Mouse (Mus musculus) left cerebral cortex, adult 9 months (tissue): ENCODE data around the gene Slc35e2.
"Not testable (repeated sequence)": the region's sequence is repeated elsewhere in the genome, so short reads cannot be mapped to it uniquely, and the experiment has no call there.

Experiments used
- DNase-seq, 2 experiments: peaks; one replicate each; pipeline ENCODE4 v3.0.0; 2022; ENCODE audit warnings: low spot score in 2 of 2

Slc35e2 gene

DNA sequence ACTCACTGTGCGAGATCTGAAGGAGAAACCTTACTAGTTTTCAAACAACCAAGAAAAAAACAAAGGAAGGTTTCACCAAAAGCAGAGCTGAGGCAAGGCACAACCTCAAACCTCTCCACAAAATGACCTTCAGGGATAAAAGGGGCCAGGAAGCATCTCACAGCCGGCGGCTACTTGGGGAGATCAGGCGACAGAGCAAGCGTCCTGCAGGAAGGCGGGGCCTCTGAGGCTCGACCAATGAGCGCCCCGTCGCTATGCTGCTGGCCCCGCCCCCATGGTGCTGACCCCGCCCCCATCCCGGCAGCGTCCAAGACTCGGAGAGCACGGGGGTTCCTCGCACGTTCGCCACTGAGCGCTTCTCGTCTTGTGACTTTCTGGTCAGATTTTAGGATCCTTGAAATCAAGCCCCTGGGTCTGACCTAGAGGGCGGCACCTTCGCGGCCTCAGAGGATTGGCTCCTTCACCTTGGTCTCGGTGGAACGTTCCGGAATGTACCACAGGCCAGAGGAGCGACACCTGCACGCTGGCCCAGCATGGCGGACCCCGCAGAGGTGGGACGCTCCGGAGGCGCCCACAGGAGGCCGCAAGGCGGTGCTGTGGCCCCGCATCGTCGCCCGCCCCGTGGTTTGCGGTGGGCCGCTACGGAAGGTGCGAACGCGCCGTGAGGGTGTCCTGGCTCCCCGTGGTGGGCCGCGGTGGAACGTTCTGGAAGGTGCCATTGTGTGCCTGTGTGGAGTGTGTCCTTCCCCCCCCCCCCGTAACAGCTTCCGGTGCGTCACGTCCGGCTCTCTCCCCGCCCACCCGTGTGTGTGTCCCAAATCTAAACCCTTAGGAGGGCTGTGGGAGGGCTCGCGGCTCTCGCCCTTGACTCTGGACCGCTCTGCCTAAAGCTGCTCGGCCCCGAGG is at the start of gene Slc35e2:
Slc35e2 (plus strand) TSS at position 326 of the 906 bp plus-strand sequence.
- peak; percentile 89 to 94 for DNase-seq

DNA sequence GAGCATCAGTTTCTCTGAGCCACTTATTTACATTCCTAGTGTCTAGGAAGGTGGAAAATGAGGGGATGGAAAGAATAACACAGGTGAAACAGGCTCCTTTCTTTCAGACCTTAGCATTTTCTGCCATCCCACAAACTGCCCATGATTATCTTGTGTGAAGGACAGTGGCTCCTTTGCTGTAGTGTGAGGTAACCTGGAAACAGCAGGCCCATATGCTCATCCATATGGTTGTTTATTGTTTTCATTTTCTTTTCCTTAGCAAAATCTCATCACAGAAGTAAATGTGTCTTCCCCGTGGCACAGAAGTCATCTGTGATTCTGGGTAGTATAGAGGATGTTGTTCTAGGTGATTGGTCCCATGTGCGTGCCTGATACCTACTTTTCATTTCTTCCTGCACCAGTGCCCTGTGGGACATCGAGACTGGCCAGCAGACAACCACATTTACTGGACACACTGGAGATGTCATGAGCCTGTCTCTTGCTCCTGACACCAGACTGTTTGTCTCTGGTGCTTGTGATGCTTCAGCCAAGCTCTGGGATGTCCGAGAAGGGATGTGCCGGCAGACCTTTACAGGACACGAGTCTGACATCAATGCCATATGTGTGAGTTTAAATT is 48.2 kb upstream of the Slc35e2 start:
- DNase-seq = no peak

DNA sequence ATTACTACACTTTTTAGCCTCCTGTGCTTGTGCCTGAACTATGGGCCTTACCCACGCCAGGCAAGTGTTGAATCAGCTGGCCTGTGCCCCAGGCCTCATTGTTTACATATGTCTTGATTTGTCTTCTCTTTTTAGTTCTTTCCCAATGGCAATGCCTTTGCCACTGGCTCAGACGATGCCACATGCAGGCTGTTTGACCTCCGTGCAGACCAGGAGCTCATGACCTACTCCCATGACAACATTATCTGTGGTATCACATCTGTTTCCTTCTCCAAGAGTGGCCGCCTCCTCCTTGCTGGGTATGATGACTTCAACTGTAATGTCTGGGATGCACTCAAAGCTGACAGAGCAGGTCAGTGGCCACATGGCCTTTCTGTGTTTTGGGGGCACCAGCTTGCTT is 46.3 kb upstream of the Slc35e2 start:
- no peak for DNase-seq

DNA sequence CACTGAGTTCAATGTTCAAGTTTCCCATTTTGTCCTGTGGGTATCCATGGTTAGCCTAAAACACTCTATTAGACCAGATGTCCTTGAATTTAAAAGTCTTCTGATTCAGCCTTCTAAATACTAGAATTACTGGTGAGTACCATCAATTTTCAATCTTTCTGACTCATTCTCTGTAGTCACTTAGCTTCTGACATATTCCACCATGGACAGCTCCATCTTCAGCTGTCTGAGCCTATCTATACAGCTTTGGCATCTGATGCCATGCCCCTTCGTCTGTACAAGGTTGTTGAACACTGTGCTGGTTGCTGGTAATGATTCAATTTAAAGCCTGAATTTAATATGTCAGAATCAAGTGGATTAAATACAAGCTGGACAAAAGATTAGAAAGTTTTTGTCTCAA is 45.8 kb upstream of the Slc35e2 start:
- DNase-seq = no peak

DNA sequence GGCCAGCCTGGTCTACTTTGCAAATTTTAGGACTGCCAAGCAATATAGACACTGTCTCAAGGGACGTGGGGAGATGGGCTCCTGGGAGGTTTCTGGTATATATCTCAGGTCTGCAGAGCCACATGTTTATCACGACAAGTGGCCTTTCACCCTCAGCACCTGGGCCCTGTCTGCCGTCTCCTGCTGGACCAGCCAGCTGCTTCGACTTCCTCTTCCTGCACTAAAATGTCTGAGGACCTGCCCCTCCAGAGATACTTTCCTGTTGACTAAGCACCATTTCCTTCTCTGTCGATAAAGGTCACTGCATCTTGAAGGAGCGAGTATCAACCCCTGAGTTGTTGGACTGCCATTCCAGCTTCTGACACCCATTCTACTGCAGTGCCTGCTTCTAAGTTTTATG is 41.8 kb upstream of the Slc35e2 start:
- no peak for DNase-seq

DNA sequence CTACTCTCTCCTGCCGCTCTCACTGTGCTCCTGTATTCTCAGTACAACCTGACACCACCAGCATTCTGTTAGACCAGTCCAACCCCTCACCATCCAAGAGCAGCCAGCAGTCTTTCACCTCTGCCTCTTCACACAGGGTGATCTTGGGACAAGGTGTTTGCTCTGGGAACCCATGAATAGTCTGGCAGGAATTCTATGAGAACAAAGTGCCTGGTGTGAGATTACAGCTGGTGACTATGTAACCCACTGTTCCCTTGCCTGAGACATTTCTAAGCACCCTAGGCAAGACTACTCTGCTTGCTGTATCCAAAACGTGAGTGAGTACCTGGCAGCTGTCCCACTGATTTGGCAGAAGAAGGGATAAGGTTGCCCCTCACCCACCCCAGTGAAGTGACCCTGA is 40.3 kb upstream of the Slc35e2 start:
- DNase-seq = no peak

DNA sequence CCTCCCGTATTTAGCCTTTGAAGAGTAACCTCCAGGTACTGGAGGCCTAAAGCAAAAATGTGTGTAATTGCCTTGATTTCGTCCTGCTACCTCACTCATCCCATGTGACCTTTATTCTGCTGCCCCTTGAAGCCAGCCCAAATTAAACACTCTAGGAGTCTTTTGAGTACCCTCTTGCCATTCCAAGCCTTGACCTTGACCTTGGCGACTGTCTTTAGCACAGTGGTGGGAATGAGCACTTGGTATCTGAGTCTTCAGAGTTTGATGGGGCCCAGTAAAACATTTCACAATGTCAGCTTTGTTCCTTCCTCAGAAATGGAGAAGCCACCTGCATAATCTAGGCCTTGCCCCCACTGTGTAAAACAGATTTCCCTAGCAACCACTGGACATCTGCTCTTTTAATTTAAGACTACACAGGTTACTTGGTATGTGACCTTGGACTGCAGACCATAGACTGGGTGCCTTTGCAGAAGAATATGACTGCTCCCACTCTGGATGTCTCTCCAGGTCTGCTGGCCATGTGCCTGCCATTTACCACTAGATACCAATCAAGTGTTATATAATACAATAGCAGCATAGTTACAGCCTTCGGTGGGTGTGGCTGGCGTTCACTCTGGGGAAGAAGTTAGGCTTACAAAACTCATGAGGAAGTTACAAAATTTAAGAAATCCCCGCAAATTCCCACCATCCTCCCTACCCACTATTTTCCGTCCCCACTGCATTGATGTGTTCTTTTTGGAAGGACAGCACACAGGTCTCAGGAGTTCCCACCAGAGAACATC is 39.4 kb upstream of the Slc35e2 start, which contains the start of gene Nadk:
Nadk (plus strand) TSS at position 718 of the 782 bp plus-strand sequence.
- no peak for DNase-seq

DNA sequence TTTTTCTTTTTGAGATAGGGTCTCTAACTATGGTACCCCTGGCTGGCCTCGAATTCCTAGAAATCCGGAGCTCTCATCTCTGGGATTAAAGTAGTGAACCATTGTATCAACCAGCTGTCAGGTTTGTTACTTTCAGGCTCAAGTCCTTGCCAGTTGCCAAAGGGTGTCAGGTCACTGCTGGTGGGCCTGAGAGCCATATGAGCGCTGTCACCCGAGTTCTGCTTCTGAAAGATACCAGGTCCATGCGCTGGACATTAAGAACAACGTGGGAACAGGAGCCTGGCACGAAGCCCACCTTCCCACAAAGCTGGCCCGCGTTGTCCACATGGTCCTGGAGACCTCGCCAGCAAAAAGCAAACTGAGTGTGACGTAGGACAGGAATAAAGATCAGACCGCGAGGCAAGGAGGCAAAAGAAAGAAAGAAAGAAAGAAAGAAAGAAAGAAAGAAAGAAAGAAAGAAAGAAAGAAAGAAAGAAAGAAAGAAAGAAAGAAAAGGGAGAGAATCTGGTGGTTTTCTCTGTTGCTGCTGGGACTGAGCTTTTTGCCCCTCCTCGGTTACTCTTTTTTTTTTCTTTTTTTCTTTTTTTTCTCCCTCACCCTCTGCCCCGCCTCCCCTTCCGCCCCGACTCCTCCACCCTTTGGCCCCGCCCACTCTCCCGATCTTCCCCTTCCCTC is 38.4 kb upstream of the Slc35e2 start:
- peak; percentile 42 to 47 for DNase-seq

DNA sequence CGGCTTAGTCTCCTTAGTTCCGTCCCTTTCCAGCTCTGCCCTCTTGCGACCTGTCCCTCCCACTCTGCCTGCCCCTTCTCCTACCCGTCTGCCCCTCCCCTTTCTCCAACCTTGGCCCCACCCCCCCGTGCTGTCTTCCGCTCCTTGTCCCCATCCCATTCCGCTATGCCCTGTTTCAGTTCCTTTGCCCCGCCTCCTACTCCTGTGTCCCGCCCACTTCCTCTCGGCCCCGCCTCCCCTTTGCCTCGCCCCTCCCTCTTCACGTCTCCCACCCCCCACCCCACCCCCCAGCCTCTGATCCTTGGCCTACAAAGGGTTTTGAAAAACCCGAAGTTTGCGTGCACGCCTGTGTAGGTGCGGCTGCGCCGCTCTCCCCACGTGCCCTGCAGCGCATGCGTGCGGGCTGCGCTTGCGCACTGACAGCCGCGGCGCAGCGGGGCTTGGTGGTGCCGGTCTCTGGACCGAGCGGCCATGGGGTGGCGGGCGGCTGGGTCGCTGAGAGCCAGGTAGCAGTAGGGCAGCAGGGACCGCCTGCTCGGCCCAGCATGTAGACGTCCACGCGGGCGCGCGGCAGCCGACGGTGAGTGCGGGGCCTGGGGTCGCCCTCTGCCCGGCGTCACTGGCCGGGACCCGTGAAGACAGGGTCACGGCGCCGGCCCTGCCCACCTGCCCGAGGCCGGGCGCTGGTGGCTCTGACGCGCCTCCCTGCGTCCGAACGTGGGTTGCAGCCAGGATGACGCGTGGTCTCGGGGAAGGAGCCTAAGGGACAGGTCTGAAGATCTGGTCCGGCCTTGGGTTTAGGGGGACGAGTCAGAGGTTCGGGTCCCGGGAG is 37.6 kb upstream of the Slc35e2 start:
- DNase-seq = peak; percentile 92 to 93

DNA sequence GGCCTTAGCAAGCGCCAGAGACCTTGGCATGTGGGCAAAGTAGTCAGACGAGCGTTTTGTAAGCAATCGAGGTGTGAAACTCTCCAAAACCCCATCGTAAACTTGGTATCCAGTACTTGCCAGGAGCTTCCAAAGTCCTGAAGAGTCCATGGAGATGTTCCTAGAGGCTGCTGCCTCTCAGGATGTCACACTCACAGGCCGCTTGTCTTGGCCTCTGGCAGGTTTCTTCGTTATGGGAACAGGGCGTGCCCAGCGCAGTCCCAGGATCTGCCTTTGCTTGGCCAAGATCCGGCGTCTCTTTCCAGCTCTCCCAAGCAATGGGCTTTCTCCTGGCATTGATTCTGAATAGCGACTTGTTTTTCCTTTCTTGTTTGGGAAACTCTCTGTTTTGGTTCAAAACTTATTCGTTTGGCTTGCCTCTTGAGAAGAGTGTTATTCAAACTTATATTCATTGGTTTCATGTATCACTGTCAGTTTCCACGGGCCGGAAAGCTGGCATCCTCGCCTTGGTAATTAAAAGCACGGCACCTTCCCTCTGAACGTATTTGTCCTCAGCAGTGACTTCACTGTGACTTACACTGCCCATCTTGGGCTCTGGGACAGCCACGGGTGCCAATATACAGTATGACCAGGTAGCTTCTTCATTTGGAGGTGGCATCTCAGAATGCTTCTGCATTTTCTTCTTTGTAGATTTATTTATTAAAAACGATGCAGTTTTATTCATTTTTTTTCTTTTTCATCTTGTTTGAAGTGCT is 36.7 kb upstream of the Slc35e2 start:
- DNase-seq = no peak

DNA sequence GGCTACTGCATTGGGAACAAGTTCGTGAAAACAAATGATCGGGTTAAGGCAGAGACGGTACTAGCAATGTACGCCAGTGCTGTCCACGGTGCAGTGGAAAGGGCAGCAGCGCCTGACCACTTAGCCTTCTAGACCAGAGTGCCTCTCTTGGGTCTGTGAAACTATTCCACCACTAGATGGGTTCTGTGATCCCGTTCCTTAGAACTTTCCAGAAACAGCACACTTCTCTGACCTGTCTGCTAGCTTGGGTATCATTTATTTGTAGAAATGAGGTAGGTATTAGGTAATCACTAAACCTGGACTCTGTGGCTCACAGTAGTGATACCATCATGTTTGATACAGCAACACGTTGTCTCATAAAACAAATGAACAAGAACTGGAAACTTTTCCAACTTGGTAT is 34.7 kb upstream of the Slc35e2 start:
- DNase-seq = no peak

DNA sequence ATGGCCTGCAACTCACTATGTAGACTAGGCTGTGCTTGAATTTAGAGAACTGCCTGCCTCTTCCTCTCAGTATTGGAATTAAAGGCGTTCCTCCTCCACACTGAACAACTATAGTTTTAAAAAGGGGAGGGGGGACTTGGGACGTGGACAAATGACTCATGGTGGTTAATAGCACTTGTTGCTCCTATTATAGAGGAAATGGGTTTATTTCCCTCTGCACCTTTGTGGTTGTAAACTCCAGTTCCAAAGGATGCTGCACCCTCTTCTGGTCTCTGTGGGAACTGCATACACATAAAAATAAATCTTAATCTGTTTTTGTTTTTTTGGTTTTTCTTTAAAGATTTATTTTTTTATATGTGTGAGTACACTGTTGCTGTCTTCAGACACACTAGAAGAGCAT is 33.0 kb upstream of the Slc35e2 start:
- no peak for DNase-seq

DNA sequence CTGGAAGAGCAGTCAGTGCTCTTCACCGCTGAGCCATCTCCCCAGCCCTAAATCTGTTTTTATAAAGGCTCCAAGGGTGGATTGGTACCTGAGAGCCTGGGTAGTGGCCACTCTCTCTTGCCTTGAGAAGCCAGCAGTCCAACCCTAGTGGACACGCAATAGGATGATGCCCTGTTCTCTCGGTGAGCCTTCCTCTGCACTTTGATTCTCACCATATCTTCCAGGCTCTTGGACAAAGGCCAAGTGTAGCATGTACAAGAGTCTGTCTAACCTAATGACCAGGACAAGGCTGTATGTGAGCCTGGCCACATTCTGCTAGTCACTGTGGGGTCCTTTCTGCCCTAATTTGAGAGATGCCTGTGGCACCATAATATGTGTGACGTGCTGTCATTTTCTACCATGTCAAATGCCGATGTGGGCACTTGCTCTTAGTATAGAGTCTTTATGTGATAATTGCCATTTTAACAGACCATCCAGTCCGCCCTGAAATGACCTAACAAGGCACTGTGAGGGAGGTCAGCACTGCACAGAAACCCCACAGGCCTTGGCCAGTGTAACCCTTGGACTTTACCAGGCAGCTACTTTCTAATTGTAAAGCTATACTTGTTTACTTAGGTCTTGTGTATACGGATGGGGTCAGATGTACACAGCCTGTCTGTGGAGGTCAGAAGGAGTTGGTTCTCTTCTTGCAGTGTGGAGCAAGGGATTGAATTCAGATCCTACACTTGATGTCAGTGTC is 32.4 kb upstream of the Slc35e2 start:
- DNase-seq = no peak

DNA sequence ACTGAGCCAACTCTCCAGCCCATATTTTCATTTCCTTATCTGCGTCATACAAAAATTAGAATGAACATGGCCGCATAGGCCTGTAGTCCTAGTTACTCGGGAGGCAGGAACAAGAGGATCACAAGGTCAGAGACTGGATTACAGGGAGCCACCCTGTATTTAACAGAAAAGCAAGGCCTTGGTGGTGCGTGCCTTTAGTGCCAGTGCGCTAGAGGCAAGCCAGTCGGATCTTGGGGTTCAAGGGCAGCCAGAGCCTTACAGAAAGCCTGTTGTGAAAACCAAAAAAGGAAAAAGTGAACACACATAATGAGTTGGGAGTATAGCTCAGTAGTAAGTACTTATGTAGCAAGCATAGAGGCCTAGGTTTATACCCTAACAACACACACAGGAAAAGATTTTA is 31.4 kb upstream of the Slc35e2 start:
- no peak for DNase-seq

DNA sequence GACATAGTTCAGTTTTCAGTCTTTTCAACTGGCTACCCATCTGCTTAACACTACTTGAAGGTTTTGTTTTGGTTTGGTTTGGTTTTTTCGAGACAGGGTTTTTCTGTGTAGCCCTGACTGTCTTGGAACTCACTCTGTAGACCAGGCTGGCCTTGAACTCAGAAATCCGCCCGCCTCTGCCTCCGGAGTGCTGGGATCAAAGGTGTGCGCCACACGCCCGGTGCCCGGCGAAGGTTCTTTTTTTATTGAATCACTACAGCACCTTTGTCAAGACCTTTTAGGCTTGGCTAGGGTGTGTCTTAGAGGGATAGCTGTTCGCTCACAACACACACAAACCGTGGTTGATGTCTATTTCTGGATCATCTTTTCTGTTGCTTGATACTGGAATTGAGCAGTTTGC is 30.9 kb upstream of the Slc35e2 start:
- DNase-seq = not testable (repeated sequence)

DNA sequence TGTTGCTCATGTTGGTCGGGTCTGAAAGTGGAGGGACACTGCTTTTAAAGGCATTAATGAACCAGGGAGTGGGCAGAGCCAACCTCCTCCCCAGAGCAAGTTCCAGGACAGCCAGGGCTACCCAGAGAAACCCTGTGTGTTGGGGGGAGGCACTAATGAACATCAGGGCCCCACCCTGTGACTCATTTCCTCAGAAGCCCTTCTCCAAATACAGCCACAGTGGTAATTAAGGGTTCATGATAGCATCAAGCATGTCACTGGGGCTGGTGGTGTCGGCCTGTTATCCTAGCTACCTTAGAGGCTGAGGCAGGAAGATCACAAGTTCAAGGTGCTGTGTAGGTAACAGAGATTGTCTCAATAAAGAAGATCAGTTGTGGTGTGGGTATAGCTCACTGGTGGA is 29.8 kb upstream of the Slc35e2 start:
- DNase-seq = no peak

DNA sequence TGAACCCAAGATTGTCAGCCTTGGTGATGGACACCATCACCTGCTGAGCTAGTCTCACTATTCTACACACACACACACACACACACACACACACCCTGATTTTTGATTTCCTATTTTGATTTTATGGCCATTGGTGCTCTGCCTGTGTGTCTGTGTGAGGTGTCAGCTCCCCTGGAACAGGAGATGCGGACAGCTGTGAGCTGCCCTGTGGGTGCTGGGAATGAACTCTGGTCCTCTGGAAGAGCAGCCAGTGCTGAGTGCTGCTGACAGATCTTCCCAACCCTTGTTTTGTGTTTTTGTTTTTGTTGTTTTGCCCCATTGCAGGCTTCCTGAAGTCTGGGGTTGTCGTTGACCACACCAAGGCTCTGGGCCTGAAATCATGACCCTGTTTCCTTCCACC is 28.1 kb upstream of the Slc35e2 start:
- DNase-seq = no peak

DNA sequence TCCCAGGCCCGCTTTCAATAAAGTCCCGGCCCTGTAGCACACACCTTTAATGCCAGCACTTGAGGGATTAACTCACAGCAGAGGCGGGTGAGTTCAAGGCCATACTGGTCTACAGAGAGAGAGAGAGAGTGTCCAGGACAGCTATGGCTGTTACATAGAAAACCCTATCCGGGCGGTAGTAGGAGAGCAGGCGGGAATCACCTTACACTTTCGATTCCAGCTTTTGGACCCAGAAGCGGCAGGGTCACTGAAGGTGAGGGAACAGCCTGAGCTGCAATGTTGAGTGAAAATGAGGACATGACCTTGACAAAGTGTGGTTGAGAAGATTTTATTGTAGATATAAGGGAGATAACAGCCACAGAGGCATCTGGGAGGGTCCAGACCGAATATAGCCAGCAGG is 27.3 kb upstream of the Slc35e2 start:
- DNase-seq = no peak

DNA sequence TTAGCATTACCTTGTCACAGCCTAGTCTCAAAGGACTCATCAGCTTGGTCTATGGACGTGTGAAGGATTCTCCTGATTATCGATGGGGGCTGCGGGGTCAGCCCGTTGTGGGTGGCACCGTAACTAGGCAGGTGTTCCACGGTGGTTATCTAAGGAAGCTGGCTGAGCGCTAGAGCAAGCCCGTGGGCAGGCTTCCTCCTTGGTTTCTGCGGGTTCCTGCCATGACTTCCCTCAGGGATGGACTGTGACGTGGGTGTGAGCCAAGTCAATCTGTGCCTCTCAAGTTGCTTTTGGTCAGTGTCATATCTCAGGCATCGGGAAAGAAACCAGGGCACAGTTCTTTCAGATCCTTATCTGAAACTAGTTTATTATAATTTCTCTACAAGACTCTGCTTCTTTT is 26.3 kb upstream of the Slc35e2 start:
- DNase-seq = no peak

DNA sequence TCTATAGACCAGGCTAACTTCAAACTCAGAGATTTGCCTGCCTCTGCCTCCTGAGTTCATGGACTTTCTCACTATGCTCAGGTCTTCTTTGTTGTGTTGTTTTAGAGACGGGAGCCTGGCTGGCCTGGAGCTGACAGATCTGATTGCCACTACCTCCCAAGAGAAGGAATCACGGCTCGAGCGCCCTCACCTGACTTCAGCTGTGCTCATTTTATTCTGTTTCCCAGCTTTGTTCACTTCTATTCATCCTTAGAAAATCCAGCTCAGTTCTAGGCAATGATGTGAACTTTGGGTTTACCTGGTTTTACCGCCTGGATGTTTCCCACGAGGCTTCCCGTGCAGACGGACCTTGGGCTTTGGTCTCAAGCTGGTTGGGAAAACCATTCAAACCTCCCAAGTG is 25.7 kb upstream of the Slc35e2 start:
- DNase-seq = no peak
